Mouse (Mus musculus) thymus, adult 2 months (tissue): ENCODE results near the gene Arl4a. TPM values are rescaled to one million over a fixed set of nuclear protein-coding genes. Genes with fewer than 3 reads are reported as not detected.

ENCODE experiments used
- DNase-seq: peaks from one replicate; pipeline ENCODE4 v3.0.0; 2021
- H3K27ac ChIP-seq: fragments of 200-500 bp; 2 replicates; pipeline ENCODE4 v1.5.1; 2012; ENCODE audit warnings: low read length, control low read depth; ENCODE audit not compliant: control insufficient read depth, insufficient read depth
- H3K27me3 ChIP-seq: fragments of 200-500 bp; 2 replicates; pipeline ENCODE4 v1.6.1; 2012; ENCODE audit warnings: mild to moderate bottlenecking, low read length, moderate library complexity, mixed read lengths; ENCODE audit not compliant: control insufficient read depth, insufficient read depth
- H3K36me3 ChIP-seq: fragments of 200-500 bp; 2 replicates; pipeline ENCODE4 v1.6.1; 2012; ENCODE audit warnings: mild to moderate bottlenecking, low read length, moderate library complexity; ENCODE audit not compliant: control insufficient read depth, insufficient read depth
- H3K4me1 ChIP-seq: fragments of 200-500 bp; replicated peaks from 2 replicates; pipeline ENCODE4 v1.6.1; 2012; ENCODE audit warnings: low read length; ENCODE audit not compliant: control insufficient read depth, insufficient read depth
- H3K4me3 ChIP-seq: fragments of 200-500 bp; 2 replicates; pipeline ENCODE4 v1.5.1; 2012; ENCODE audit warnings: mild to moderate bottlenecking, low read length, control low read depth, moderate library complexity; ENCODE audit not compliant: control insufficient read depth, insufficient read depth
- CTCF ChIP-seq: fragments of 200-500 bp; IDR thresholded peaks from 2 replicates; pipeline ENCODE4 v1.5.1; 2012; ENCODE audit warnings: mild to moderate bottlenecking, control low read depth, low read length, moderate library complexity, borderline replicate concordance; ENCODE audit not compliant: control insufficient read depth, poor library complexity, insufficient read depth; ENCODE audit errors: extremely low read depth
- POLR2A ChIP-seq: fragments of 200-500 bp; IDR thresholded peaks from 2 replicates; pipeline ENCODE4 v1.6.1; 2012; ENCODE audit warnings: mild to moderate bottlenecking, low read length, control low read depth, moderate library complexity; ENCODE audit not compliant: control insufficient read depth, poor library complexity, insufficient read depth; ENCODE audit errors: extremely low read depth
- WGBS: fragments of 180-500 bp; shearing (Covaris S2); methylation state at CpG from one replicate; pipeline ENCODE4 v1.1.7; 2018; 5-methylcytosine and 5-hydroxymethylcytosine counted together
- polyA plus RNA-seq: library from polyadenylated mRNA; depleted of rRNA; stranded (reverse); fragments of >200 nt; gene quantifications from 2 replicates; pipeline ENCODE4 v1.2.3, GENCODE M21; 2012

Arl4a gene
- polyA plus RNA-seq, 1 experiment: 5.6 TPM

GRCm38 (mm10) chr12:39974977-39975583, 62.7 kb downstream of the Arl4a start:
- H3K27ac ChIP-seq: no peak overlapping the region
- 75% methylated on average over 4 of the region's 4 CpGs for WGBS
- no peaks in the 10 kb centered on the region for H3K36me3 ChIP-seq
- no peak overlapping the region for H3K4me3 ChIP-seq
- no peaks in the 10 kb centered on the region for H3K27me3 ChIP-seq
- DNase-seq: no peak
- no peak for TF ChIP-seq POLR2A
- TF ChIP-seq CTCF: no peak
- H3K4me1 ChIP-seq: no peaks in the 10 kb centered on the region

- Histone ChIP-seq H3K36me3 (no peaks in the 10 kb centered on the region), H3K27ac (no peak overlapping the region), H3K4me1 (no peaks in the 10 kb centered on the region), H3K27me3 (no peaks in the 10 kb centered on the region), H3K4me3 (no peak overlapping the region)
- DNase-seq: no peak
- WGBS: 100% methylated on average over 1 of the region's 1 CpGs
- no peak for TF ChIP-seq POLR2A
- no peak for TF ChIP-seq CTCF
Measured at GRCm38 (mm10) chr12:39974273-39974672, 63.6 kb downstream of the Arl4a start.

GRCm38 (mm10) chr12:39969500-39969899, 68.3 kb downstream of the Arl4a start:
- H3K27me3 ChIP-seq: no peaks in the 10 kb centered on the region
- no peak for DNase-seq
- no peak overlapping the region for H3K27ac ChIP-seq
- no peaks in the 10 kb centered on the region for H3K4me1 ChIP-seq
- H3K36me3 ChIP-seq: no peaks in the 10 kb centered on the region
- no peak overlapping the region for H3K4me3 ChIP-seq
- TF ChIP-seq CTCF: no peak
- TF ChIP-seq POLR2A: no peak

GRCm38 (mm10) chr12:39968109-39968508, 69.7 kb downstream of the Arl4a start:
- no peak for TF ChIP-seq CTCF
- Histone ChIP-seq H3K27me3 (no peaks in the 10 kb centered on the region), H3K27ac (no peak overlapping the region), H3K4me1 (no peaks in the 10 kb centered on the region), H3K36me3 (no peaks in the 10 kb centered on the region), H3K4me3 (no peak overlapping the region)
- WGBS: 92% methylated on average over 3 of the region's 3 CpGs
- DNase-seq: no peak

GRCm38 (mm10) chr12:39959166-39959565, 78.7 kb downstream of the Arl4a start:
- no peaks in the 10 kb centered on the region for H3K27me3 ChIP-seq
- TF ChIP-seq CTCF: no peak
- no peak for TF ChIP-seq POLR2A
- 94% methylated on average over 8 of the region's 8 CpGs for WGBS
- no peaks in the 10 kb centered on the region for H3K4me1 ChIP-seq
- no peak overlapping the region for H3K27ac ChIP-seq
- no peak for DNase-seq
- no peaks in the 10 kb centered on the region for H3K36me3 ChIP-seq
- H3K4me3 ChIP-seq: no peak overlapping the region

GRCm38 (mm10) chr12:39957931-39958671, 79.7 kb downstream of the Arl4a start:
- 94% methylated on average over 8 of the region's 8 CpGs for WGBS
- H3K4me3 ChIP-seq: no peak overlapping the region
- H3K27ac ChIP-seq: no peak overlapping the region
- DNase-seq: no peak
- TF ChIP-seq CTCF (no peak), POLR2A (no peak)
- no peaks in the 10 kb centered on the region for H3K36me3 ChIP-seq
- H3K27me3 ChIP-seq: no peaks in the 10 kb centered on the region
- no peaks in the 10 kb centered on the region for H3K4me1 ChIP-seq
